Mouse (Mus musculus) kidney, postnatal 0 days (tissue): Measurements from ENCODE around the gene Mbd3l2. TPM values are rescaled to one million over a fixed set of nuclear protein-coding genes. Genes with fewer than 3 reads are reported as not detected.

ENCODE experiments used
- ATAC-seq: fragments of 200-750 bp; cut with Nextera tagmentation; replicated peaks from 2 replicates; pipeline ENCODE4 v1.8.0; 2017; ENCODE audit warnings: low read depth, moderate number of reproducible peaks, moderate TSS enrichment, moderate library complexity; ENCODE audit not compliant: low FRiP score
- DNase-seq: peaks from one replicate; pipeline ENCODE4 v3.0.0-alpha.2; 2016; ENCODE audit warnings: low spot score
- H3K27ac ChIP-seq: fragments of 300-500 bp; sonication (generic); 2 replicates; pipeline ENCODE4 v1.5.1; 2014; ENCODE audit warnings: mild to moderate bottlenecking
- H3K27me3 ChIP-seq: fragments of 300-500 bp; sonication (generic); 2 replicates; pipeline ENCODE4 v1.6.1; 2014; ENCODE audit warnings: low read length, mixed read lengths; ENCODE audit not compliant: insufficient read depth
- H3K36me3 ChIP-seq: fragments of 300-500 bp; sonication (generic); 2 replicates; pipeline ENCODE4 v1.6.1; 2014; ENCODE audit warnings: low read length, mixed read lengths; ENCODE audit not compliant: insufficient read depth
- H3K4me1 ChIP-seq: fragments of 300-500 bp; sonication (generic); replicated peaks from 2 replicates; pipeline ENCODE4 v1.6.1; 2014; ENCODE audit warnings: antibody characterized with exemption, low read length, mixed read lengths; ENCODE audit not compliant: insufficient read depth
- H3K4me2 ChIP-seq: fragments of 300-500 bp; sonication (generic); 2 replicates; pipeline ENCODE4 v1.6.1; 2014; ENCODE audit warnings: mild to moderate bottlenecking, low read length, moderate library complexity, mixed read lengths
- H3K4me3 ChIP-seq: fragments of 300-500 bp; sonication (generic); replicated peaks from 2 replicates; pipeline ENCODE4 v1.5.1; 2014; ENCODE audit warnings: low read depth, low read length
- H3K9ac ChIP-seq: fragments of 300-500 bp; sonication (generic); 2 replicates; pipeline ENCODE4 v1.6.1; 2014; ENCODE audit warnings: low read depth, low read length
- H3K9me3 ChIP-seq: fragments of 300-500 bp; sonication (generic); replicated peaks from 2 replicates; pipeline ENCODE4 v1.6.1; 2016; ENCODE audit warnings: low read length, inconsistent platforms, mixed read lengths
- CTCF ChIP-seq: IDR thresholded peaks from 2 replicates; pipeline ENCODE4 v1.5.1; 2016; ENCODE audit warnings: antibody characterized with exemption, low read depth, mild to moderate bottlenecking, moderate library complexity
- WGBS: fragments of 180-500 bp; shearing (Covaris S2); extraction: QIAGEN DNeasy Blood & Tissue Kit; methylation state at CpG from one replicate; pipeline ENCODE4 v1.1.7; 2014; 5-methylcytosine and 5-hydroxymethylcytosine counted together
- microRNA-seq: library from miRNA; unstranded; fragments of <30 nt; microRNA quantifications from one replicate; pipeline ENCODE4, GENCODE M21; 2016
- polyA plus RNA-seq: library from polyadenylated mRNA; unstranded; fragments of >200 nt; fragmentation: Nextera tagmentation; extraction: Ambion mirVana; gene quantifications from 2 replicates; pipeline ENCODE4 v1.2.1, GENCODE M21; 2015

The Mbd3l2 gene
- polyA plus RNA-seq, 1 experiment from 2014 or later = not detected

DNA sequence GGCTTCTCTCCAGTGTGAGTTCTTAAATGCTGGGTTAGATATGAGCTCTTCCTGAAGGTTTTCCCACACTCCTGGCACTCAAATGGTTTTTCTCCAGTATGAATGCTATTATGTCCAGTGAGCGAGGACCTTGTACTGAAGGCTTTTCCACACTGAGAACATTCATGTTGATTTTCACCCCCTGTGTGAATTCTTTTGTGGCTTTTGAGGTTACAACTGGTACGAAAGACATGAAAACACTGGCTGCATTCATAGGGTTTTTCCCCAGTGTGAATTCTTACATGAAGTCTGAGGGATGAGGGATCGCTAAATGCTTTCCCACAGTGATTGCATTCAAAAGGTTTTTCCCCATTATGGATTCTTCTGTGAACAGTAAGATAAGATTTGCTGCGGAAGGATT is 26.1 kb downstream of the Mbd3l2 start:
- Histone ChIP-seq H3K36me3 (peaks cover 4% of the 10 kb centered on the region), H3K4me2 (no peak overlapping the region), H3K9ac (no peak overlapping the region), H3K27ac (no peak overlapping the region), H3K9me3 (no peaks in the 10 kb centered on the region), H3K4me3 (no peak overlapping the region), H3K27me3 (no peaks in the 10 kb centered on the region), H3K4me1 (no peaks in the 10 kb centered on the region)
- no peak for TF ChIP-seq CTCF
- no peak for ATAC-seq
- WGBS = 97% methylated on average over 4 of the region's 4 CpGs
- no peak for DNase-seq

DNA sequence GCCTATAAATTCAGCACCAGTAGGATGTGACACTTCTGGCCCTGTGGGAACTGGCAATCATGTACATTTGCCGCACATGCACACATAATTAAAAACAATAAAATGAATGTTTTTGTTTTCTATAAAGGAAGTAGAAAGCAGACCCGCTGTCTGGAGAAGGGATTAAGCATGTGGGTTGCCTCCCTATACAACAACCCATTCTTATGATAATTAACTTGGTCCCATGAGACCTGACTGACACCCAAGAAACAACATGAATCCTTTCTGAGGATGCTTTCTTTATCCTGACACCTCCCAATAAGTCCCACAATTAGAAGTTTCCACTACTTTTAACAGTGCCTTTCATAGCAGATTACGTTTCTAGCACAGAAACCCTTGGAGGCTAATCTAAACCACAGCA is 36.9 kb downstream of the Mbd3l2 start:
- H3K4me3 ChIP-seq = no peak overlapping the region
- H3K27ac ChIP-seq = no peak overlapping the region
- H3K9ac ChIP-seq = no peak overlapping the region
- no peak for TF ChIP-seq CTCF
- WGBS = 77% methylated on average over 3 of the region's 3 CpGs
- no peaks in the 10 kb centered on the region for H3K9me3 ChIP-seq
- no peak for ATAC-seq
- H3K36me3 ChIP-seq = no peaks in the 10 kb centered on the region
- H3K4me1 ChIP-seq = no peaks in the 10 kb centered on the region
- no peak for DNase-seq
- H3K4me2 ChIP-seq = no peak overlapping the region
- H3K27me3 ChIP-seq = no peaks in the 10 kb centered on the region

DNA sequence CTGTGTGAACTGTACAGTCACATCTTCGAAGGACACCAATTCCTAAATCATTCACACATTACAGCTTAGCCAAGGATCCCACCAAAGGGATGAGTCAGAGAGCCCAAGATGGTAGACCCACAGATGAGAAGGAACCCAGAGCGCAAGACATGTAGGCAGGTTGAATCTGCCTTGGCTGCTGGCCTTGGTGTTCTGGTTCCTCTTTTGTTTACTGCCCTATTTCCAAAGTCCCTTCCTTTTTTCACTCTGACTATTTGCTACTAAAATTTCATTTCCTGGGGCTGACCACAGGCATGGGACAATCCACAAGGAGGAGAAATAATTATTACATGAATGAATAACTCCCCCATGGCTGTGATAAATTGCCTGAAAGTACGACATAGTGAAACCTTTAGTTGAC is 37.6 kb downstream of the Mbd3l2 start:
- Histone ChIP-seq H3K9ac (no peak overlapping the region), H3K4me2 (no peak overlapping the region), H3K9me3 (no peaks in the 10 kb centered on the region), H3K36me3 (no peaks in the 10 kb centered on the region), H3K27ac (no peak overlapping the region), H3K4me3 (no peak overlapping the region), H3K4me1 (no peaks in the 10 kb centered on the region), H3K27me3 (no peaks in the 10 kb centered on the region)
- DNase-seq (peak; percentile 19), ATAC-seq (no peak)
- 74% methylated on average over 3 of the region's 3 CpGs for WGBS
- no peak for TF ChIP-seq CTCF

DNA sequence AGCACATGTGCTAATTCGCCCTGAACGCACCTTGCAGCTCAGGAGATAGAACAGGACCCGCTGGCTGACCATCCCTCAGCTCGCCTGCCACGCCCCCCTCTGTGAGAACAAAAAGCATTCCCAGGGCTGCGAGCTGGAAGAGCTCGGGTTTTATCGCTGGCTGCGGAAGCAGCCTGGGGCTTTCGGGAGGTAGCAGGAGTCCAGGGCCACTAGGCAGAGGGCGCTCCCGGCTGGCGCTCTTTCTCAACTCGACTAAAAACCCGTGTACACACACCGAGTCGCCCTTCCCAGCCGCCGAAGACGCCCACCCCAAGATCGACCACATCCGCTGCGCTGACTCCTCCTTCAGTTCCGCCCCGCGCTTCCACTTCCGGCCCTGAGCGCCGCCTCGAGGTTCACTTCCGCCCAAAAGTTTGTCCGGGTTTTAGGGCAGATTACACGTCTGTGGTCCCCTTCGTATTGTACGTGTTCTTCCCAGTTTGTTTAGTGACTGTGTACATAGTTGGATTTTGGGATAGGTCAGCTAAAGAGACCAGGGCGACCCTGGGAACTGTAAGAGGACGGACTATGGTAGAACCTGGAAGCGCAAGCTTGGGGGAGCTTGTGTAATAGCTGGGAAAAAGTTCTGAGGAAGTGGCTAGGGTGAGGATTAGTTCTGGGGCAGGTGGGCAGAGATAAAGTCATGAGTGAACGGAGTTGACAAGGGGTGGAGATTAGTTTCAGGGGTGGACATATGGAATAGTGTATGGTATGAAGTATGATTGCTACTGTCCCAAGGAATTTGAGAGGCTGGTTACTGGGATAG is 43.1 kb downstream of the Mbd3l2 start:
- peak; percentile 48 for TF ChIP-seq CTCF
- peak overlapping the region; percentile 80 for H3K27ac ChIP-seq
- WGBS = 5% methylated on average over 39 of the region's 39 CpGs
- H3K4me2 ChIP-seq = peak overlapping the region; percentile 63
- H3K36me3 ChIP-seq = no peaks in the 10 kb centered on the region
- H3K9me3 ChIP-seq = no peaks in the 10 kb centered on the region
- DNase-seq (peak; percentile 95), ATAC-seq (peak; percentile 94)
- H3K4me3 ChIP-seq = peak overlapping the region; percentile 57
- H3K27me3 ChIP-seq = no peaks in the 10 kb centered on the region
- peak overlapping the region; percentile 49 for H3K9ac ChIP-seq
- no peaks in the 10 kb centered on the region for H3K4me1 ChIP-seq

- Histone ChIP-seq H3K36me3 (no peaks in the 10 kb centered on the region), H3K27ac (no peak within 1 kb of the TSS), H3K9ac (no peak within 1 kb of the TSS), H3K4me3 (no peak within 1 kb of the TSS), H3K9me3 (no peaks in the 10 kb centered on the region), H3K4me2 (no peak within 1 kb of the TSS), H3K27me3 (no peaks in the 10 kb centered on the region), H3K4me1 (no peaks in the 10 kb centered on the region)
- no peak for TF ChIP-seq CTCF
- 71% methylated on average over 3 of the region's 3 CpGs for WGBS
- DNase-seq (no peak), ATAC-seq (no peak)
Measured at GRCm38 (mm10) chr9:18478168-18478567, 47.7 kb downstream of the Mbd3l2 start, which contains the start of the genes Zfp558 and Mbd3l1. Gene Zfp558 (minus strand): TSS chr9:18478268. Gene Mbd3l1 (plus strand): TSS chr9:18478359.

Small RNAs within 50 kb of the gene (microRNA-seq; reads per million reads assigned to microRNA genes)
- not detected for gene Gm22854

Other genes starting within 250 kb of the Mbd3l2 start
- gene Chordc1, start 138.5 kb upstream of the Mbd3l2 start, polyA plus RNA-seq = 68.9 and 80.5 TPM in 2 replicates
- gene Naalad2, start 27.7 kb upstream of the Mbd3l2 start, polyA plus RNA-seq = 7.1 and 9.0 TPM in 2 replicates
- gene Ubtfl1, start 26.2 kb upstream of the Mbd3l2 start, polyA plus RNA-seq = not detected in 2 replicates
- gene Zfp558, start 47.6 kb downstream of the Mbd3l2 start, polyA plus RNA-seq = 4.9 TPM in 2 replicates
- gene Mbd3l1, start 47.7 kb downstream of the Mbd3l2 start, polyA plus RNA-seq = not detected in 2 replicates
- 0.01 and 0.08 TPM in 2 replicates for gene Muc16, start 243.9 kb downstream of the Mbd3l2 start, polyA plus RNA-seq